Mouse (Mus musculus) brown adipose tissue, adult 24 weeks (tissue): ENCODE results near the gene Olfr1417. TPM values are rescaled to one million over a fixed set of nuclear protein-coding genes. Genes with fewer than 3 reads are reported as not detected.
A peak's percentile ranks its signal among the peaks of the same experiment; 100 is the strongest.
"Not testable (repeated sequence)": the region's sequence is repeated elsewhere in the genome, so short reads cannot be mapped to it uniquely, and the experiment has no call there.

Experiments used
- H3K27ac ChIP-seq: fragments of 200-500 bp; replicated peaks from 2 replicates; pipeline ENCODE4 v1.5.1; 2012; ENCODE audit warnings: low read depth, mild to moderate bottlenecking, low read length
- H3K4me1 ChIP-seq: fragments of 200-500 bp; 2 replicates; pipeline ENCODE4 v1.6.1; 2012; ENCODE audit warnings: low read length, mixed read lengths; ENCODE audit not compliant: control insufficient read depth, insufficient read depth, insufficient read length
- H3K4me3 ChIP-seq: fragments of 200-500 bp; 2 replicates; pipeline ENCODE4 v1.5.1; 2012; ENCODE audit warnings: low read depth, mild to moderate bottlenecking, low read length, moderate library complexity; ENCODE audit not compliant: insufficient read depth
- polyA plus RNA-seq: library from polyadenylated mRNA; stranded (reverse); fragments of >200 nt; gene quantifications from 2 replicates; pipeline ENCODE4 v1.2.4, GENCODE M21; 2012; ENCODE audit not compliant: missing spikeins, insufficient read depth, insufficient read length

The Olfr1417 gene
- polyA plus RNA-seq: not detected in 2 replicates

DNA sequence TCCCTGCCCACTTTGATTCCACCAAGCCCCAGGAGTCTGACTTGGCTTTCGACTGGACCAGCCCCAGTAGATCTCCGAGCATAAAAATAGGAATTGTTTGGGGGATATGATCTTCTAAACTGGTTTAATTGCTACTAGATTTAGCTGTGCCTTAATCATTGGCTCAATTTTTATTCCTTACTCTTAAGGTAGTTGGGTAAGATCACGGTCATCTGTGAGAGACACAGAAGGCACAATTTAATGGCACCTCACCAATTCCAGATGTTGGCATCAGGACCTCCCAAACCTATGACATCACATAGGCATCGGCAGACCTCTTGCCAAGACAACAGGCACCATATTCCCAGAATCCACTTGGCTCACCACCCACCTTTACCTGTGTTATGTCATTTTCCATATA, at the start of gene Olfr1417:
Olfr1417 (minus strand) TSS at position 101 of the 400 bp plus-strand sequence.
- Histone ChIP-seq H3K4me1 (no peaks in the 10 kb centered on the region), H3K4me3 (no peak within 1 kb of the TSS), H3K27ac (no peak within 1 kb of the TSS)

DNA sequence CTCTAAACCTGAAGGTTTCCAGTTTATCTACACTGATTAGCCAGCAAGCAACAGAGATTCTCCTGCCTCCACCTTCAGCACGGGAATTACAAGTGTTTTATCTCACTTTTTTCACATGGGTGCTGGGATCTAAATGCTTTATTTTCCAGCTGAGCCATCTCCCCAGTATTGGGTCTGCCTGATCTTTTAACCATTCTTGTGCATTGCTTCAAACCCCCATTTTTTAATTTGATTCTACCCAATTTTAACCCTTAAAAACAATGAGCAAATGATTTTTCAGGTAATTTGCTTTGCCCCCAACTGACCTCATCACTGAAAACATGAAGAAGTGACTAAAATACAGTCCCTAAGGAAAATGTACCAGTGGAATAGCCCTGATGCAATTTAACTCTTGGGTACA, 47.2 kb upstream of the Olfr1417 start, which contains the start of gene Olfr1420:
Olfr1420 (plus strand) TSS at position 301 of the 400 bp plus-strand sequence.
- Histone ChIP-seq H3K4me3 (no peak within 1 kb of the TSS), H3K27ac (no peak within 1 kb of the TSS), H3K4me1 (no peaks in the 10 kb centered on the region)

- not testable (repeated sequence) for H3K4me1 ChIP-seq, H3K27ac ChIP-seq
Observed at GRCm38 (mm10) chr19:11878404-11878803, 39.4 kb upstream of the Olfr1417 start.

GRCm38 (mm10) chr19:11875006-11875405, 36.0 kb upstream of the Olfr1417 start, which contains the start of gene Olfr1419:
Gene Olfr1419, minus strand, starts transcription at chr19:11875106.
- no peak within 1 kb of the TSS for H3K4me3 ChIP-seq
- no peaks in the 10 kb centered on the region for H3K4me1 ChIP-seq
- no peak within 1 kb of the TSS for H3K27ac ChIP-seq

More at GRCm38 (mm10) chr19:11878404-11878803, 39.4 kb upstream of the Olfr1417 start:
- H3K4me3 ChIP-seq: not testable (repeated sequence)

DNA sequence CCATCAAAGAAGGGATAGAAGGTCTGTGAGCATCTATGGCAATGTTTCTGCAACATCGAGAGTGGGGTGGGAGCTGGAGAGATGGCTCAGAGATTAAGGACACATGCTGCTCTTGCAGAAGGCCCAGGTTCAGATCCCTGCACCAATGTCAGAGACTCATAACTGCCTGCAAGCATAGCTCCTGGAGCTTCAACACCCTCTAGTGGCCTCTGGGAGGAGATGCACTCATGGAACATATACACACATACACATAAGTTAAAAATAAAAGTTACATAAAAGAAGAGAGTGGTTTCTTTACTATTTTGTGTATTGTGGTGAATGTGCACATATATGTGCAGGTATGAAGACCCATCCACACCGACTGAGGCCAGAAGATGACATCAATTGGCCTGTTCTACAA, 28.8 kb upstream of the Olfr1417 start:
- H3K27ac ChIP-seq: no peak overlapping the region
- H3K4me3 ChIP-seq: no peak overlapping the region
- no peaks in the 10 kb centered on the region for H3K4me1 ChIP-seq

GRCm38 (mm10) chr19:11860966-11861365, 21.9 kb upstream of the Olfr1417 start, which contains the start of gene Olfr1418:
Gene Olfr1418, minus strand, starts transcription at chr19:11861066.
- Histone ChIP-seq H3K4me3 (no peak within 1 kb of the TSS), H3K27ac (no peak within 1 kb of the TSS), H3K4me1 (no peaks in the 10 kb centered on the region)

- H3K4me3 ChIP-seq: no peak overlapping the region
- no peak overlapping the region for H3K27ac ChIP-seq
- H3K4me1 ChIP-seq: no peaks in the 10 kb centered on the region
Observed at GRCm38 (mm10) chr19:11856506-11856905, 17.5 kb upstream of the Olfr1417 start.

GRCm38 (mm10) chr19:11854821-11855220, 15.8 kb upstream of the Olfr1417 start:
- H3K4me1 ChIP-seq: no peaks in the 10 kb centered on the region

DNA sequence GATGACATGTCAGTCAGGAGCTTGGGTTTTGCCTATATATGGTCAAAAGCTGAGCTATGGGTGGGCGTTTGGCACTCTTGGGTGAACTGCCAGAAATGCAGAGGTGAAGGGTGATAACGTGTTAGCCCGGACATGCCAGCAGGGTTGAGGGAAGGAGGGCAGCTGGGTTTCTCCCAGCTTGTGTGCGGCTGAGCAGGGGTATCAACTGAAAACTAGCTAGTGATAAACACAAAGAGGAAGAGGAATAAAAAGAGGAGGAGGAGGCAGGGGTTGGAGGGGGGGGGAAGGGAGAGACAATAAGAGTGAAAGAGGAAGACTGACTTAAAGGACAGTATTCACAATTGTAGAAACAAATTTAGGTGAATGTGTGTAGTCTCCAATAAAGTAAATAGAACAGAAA, 13.6 kb upstream of the Olfr1417 start:
- Histone ChIP-seq H3K4me1 (no peaks in the 10 kb centered on the region), H3K27ac (no peak overlapping the region), H3K4me3 (no peak overlapping the region)

More at GRCm38 (mm10) chr19:11854821-11855220, 15.8 kb upstream of the Olfr1417 start:
- Histone ChIP-seq H3K4me3 (no peak overlapping the region), H3K27ac (no peak overlapping the region)

DNA sequence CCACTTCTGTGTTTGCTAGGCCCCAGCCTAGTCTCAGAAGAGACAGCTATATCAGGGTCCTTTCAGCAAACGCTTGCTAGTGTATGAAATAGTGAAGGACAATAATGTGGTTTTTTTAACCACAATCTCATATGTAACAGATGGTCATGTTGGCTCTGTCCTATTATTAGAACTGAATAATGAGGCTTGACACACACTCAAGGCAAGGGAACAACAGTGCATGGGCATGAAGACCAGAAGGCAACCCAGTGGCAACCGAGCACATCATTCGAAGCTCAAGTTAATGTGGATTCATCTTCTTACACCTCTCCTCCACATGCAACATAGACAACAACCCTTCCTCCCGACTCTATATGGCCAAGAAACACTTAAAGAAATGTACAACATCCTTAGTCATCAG, 7.3 kb upstream of the Olfr1417 start:
- H3K4me1 ChIP-seq: no peaks in the 10 kb centered on the region
- H3K27ac ChIP-seq: no peak overlapping the region
- no peak overlapping the region for H3K4me3 ChIP-seq

- Histone ChIP-seq H3K27ac (no peak overlapping the region), H3K4me1 (no peaks in the 10 kb centered on the region), H3K4me3 (no peak overlapping the region)
Observed at GRCm38 (mm10) chr19:11823346-11824065, 15.5 kb downstream of the Olfr1417 start.

GRCm38 (mm10) chr19:11820211-11820610, 18.8 kb downstream of the Olfr1417 start:
- Histone ChIP-seq H3K27ac (no peak overlapping the region), H3K4me3 (peak overlapping the region; percentile 83), H3K4me1 (0 out of 2 replicates have a peak, but pooled peaks cover 1% of the 10 kb centered on the region)

DNA sequence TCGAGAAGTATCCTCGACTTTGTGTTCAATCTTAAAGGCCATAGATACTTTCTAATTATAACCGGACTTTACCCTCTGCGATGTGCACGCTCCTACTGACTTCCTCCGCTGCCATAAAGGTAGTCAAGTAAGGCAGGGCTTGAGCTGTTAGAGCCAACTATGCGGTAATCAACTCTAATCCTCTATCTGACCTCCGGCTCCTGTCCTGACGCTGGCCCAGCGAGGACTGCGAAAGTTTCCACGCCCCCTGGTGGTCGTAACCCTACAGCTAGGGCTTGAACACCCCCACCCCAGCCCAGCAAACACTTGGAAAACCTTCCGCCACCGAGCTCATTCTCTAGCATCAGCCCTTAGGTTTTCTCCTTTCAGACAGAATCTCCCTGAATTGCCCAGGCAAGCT, 19.2 kb downstream of the Olfr1417 start:
- Histone ChIP-seq H3K27ac (peak overlapping the region; percentile 25), H3K4me3 (peak overlapping the region; percentile 83), H3K4me1 (0 out of 2 replicates have a peak, but pooled peaks cover 2% of the 10 kb centered on the region)

DNA sequence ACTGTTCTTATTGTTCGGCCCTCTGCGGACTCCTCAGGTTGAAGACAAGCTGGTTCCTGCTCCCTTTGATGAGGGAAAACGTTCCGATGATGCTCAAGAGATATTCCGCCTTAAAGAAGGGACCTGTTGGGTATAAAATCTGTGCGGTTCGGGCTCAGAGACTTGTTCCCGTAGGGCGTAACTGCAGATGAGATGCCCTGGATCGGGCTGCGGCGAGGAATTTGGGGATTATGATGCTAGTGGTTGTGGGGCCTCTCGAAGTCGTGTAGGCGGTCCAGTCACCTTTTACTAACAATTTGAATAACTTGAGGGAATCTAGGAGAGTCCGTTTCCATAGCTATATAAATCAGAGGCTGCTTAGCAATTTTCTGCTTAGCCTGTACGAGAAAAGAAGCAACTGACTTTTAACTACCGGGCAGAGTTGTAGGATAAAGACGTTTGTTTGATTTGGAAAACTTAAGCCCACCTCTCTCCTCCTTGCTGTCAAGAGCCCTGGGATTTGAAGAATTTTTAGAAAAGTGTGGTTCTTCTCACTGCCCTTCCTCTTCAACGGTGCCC, 19.8 kb downstream of the Olfr1417 start, which contains the start of gene Stx3:
Stx3 (minus strand) TSS at position 261 of the 558 bp plus-strand sequence.
- H3K4me3 ChIP-seq: peak within 1 kb of the TSS; percentile 83
- H3K27ac ChIP-seq: peak within 1 kb of the TSS; percentile 79
- 0 out of 2 replicates have a peak, but pooled peaks cover 2% of the 10 kb centered on the region for H3K4me1 ChIP-seq
